Mouse (Mus musculus): ENCODE measurements at regions not wholly inside any gene's neighbourhood (a gene's known extent, or its start where the extent isn't known, plus 50 kb on each side); places are given as distances from the start of the nearest gene placed in this dataset.
A peak's percentile ranks its signal among the peaks of the same experiment; 100 is the strongest.

DNA sequence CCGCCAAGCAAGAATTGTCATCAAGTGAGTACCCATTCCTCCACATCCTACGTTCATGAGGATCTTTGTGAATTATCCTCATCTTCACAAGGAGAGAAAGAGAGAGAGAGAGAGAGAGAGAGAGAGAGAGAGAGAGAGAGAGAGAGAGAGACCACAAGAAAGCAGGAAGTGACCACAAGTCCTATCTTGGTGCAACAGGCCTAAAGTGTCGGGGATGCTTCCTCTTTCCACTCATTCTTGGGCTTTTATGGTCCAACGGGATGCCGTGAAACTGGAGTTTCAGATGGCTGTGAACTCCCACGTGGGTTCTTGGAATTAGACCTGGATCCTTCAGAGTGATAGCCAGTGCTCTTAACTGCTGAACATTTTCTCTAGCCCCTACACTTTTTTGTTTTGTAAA lies 53.1 kb upstream of the Rai14 start:
- DNase-seq (ENCODE audit: low spot score), result no peak

DNA sequence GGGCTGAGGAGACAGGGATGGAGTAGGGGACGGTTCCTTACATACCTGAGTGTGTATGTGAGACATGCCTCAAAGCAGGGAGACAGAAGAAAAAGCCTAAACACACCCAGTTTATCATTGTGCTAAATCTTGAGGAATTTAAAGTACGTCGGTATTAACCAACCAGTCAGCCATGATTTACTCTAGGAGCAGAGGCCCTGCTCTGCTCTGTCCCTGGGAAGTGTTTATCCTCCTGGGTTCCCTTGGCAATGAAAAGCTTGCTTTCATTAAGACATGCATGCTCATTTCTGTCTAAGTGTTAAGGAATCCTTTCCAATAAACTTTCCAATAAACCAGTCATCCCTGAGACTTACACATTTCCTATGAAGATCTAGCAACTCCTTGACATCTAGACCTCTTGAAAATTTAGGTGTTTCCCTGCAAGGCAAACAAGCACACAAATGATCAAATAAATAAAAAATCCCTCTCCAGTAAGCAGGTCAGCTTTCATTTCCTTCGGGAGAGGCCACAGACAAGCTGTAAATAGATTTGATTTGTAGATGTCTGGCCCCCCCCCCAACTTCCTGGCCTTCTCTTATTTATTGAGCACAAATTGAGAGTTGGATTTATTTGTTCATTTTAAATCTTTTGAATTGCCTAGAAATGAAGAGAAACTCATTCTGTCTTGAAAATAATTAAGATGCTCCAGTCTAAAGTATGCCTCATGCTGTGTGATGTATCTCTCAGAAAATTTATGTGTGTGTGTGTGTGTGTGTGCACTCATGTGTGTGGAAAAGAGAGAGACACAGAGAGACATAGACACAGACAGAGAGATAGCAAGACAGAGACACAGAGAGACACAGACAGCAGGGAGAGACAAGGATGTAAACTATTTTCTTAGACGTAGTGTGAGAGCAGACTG lies 56.2 kb upstream of the Rai14 start:
- DNase-seq (ENCODE audit: low spot score), result no peak

DNA sequence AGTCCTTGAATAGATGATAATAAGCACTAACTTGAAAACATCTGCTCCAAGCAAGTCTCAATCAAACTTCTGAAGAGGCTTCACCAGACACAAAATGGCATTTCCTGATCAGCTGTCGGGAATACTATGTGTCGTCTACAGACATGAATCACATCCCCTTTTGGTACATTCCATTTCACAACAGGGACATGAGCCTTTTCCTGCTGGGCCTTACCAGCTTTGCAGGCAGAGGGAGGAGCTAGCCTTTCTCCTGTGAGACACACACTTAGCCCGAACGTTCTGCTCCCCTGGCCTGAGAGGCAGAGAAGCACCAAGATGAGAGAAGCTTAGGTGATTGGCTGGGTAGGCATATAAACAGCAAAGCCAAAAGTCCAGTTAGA lies 56.9 kb upstream of the Rai14 start:
- DNase-seq (ENCODE audit: low spot score), result no peak

DNA sequence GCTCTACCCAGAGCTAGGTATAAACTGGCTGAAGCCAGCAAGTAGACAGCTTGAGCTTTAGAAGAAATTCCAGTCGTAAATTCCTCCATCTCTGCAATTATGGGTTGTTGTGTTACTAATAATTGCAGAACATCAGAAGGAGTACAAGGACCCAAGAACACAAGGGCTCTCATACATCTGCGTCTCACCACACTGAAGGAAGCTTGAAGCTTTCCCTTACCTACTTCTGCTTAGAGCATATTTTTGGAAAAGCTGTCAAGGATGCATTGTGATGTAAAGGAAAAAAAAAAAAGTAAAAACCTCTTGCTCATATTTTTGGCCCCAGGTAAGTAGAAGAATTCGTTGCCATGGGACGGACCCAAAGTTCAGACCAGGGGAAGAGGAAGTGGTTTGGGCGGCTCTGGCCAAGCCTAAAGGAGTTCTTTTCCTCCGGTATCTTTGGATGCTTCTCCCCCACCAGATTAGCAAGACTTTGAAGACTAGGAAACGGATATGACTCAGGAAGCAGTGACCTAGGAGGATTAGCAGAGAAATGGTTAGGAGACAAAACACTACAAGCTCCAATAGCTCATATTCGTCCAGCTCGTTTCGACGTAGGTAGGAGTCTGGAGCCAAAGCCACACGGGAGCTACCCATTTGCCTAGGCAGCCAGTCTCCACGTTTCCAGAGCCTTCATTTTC lies 65.7 kb upstream of the Rai14 start:
- DNase-seq (ENCODE audit: low spot score), result no peak

DNA sequence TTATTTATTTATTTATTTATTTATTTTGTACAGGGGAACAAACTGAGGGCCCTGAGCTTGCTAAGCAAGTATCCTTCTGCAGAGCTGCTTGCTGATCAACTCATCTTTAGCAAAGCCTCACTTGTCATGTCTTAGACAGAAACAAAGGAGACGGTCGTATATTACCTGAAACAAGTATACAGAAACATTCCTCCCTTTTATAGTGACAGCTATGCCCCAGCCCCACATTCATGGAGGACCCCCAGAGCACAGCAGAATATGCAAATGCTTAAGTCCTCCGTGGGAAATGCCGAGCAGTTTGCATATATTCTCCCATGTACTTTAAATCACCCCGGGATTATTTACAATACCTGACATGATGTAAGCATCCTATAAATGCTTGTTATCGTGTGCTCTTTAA lies 74.9 kb upstream of the Rai14 start:
- DNase-seq (ENCODE audit: low spot score), result no peak

DNA sequence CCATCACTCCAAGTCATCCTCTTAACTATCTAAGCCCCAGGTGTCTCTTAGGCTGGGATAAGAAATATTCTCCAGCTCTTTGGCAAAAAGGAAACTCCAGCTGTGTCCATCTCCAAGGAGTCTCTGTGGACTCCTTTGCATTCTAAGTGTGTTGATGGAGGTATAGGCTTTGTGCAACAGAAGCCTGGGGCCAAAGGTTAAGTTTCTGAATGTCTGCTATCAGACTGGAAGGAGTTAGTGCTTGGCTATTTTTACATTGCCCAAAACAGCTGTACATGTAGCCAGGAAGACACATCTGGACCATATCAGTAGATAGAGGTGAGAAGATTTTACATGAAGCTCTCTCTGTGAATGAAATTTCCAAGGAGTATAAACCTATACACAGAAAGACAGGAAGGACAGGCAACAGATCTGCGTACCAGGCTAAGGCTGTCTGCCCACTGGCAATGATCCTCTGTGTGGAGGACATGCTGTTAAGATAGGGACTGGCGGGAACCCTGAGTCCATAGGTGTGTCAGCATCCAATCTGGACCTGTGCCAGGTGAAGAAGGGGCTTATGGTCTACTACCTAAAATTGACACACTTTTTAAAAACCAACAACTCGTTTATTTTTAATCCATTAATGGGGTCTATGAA lies 76.6 kb upstream of the Rai14 start:
- DNase-seq (ENCODE audit: low spot score), result no peak

DNA sequence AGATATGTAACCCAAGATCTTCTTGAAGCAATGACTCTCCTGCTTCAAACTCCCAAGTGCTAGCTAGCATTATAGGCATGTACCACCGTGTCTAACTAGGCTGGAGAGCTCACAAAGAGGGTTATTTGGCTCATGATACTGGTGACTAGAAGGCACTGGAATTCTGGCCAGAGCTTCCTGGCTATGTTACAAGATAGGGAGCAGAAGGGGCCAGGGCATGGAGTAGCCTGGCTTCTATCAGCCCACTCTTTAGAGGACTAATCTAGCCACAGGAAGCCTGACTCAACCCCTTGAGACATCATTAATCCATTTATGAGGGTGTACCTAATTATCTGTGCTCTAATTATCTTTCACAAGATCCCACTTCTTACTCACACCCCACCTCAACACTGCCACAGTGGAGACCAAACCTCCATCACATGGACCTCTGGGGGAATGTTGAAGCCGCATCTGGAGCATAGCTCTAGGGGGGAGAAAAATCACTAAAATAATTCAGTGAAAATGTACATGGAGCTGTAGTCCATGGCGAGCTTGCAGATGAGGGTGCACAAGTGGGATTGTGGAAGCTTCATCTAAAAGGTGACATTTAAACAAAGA lies 77.2 kb upstream of the Rai14 start:
- DNase-seq (ENCODE audit: low spot score), result no peak

DNA sequence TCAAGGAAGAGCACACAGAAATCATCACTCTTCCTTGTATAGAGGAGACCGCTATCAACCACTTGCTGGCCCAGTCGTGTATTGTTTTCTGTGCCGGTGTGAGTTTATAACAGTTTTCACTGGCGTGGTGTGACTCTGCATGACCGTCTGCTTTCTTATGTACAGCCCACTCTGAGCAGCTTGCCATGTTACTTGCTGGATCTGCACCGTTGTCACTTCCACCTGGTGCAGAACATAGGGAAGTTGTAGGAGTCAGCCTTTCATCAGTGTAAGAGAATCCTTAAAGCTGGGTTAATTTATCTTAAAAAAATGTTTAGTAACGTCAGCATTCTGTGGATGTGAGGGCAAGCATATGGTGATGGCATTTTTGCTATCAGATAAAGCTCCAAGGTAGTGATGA lies 77.7 kb upstream of the Rai14 start:
- no peak for DNase-seq (ENCODE audit: low spot score)

DNA sequence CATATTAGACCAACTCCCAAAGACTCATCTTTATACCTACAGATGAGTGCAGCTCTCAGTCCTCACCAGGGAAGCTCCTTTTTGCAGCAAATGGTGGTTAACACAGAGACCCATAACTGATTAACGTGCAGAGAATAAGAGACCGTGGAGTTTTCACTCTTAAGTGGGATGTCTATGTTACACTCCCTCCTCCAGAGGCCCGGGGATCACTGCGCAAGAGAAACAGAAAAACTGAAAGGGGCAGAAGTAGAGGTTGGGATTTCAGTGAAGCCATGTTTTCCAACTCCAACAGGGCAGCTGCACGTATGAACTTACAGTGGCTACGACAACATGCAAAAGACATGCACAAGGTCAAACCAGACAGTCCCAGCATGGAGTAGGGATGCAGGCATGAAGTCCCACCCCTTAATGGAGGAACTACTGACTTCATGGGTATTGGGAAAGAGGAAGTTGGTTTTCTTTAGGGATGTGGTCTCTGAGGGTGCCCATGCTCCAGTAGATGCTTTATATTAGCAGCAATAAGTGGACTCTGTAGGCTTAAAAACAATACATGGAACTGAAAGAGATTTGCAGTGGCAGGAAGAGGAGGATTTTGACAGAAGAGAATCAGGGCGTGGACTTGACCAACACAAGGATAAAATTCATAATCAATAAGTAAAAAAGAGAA lies 80.8 kb upstream of the Rai14 start:
- no peak for DNase-seq (ENCODE audit: low spot score)

DNA sequence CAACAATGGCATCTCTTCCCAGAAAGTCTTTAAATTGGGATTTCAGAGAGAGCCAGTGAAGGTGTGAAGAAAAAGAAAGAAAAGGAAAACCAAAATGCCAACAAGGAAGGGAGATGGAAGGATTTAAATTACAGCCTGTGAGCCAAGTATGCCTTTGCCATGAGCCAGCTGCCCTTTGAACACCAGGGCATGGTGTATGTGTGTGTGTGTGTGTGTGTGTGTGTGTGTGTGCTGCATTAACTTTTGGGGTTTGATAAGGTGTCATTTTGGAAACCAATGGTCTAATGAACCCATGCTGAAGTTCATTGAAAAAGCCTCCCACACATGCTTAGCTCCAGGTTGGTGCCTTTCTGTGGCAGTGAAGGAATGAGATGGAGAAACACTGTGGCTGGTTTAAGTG lies 85.2 kb upstream of the Rai14 start:
- no peak for DNase-seq (ENCODE audit: low spot score)

DNA sequence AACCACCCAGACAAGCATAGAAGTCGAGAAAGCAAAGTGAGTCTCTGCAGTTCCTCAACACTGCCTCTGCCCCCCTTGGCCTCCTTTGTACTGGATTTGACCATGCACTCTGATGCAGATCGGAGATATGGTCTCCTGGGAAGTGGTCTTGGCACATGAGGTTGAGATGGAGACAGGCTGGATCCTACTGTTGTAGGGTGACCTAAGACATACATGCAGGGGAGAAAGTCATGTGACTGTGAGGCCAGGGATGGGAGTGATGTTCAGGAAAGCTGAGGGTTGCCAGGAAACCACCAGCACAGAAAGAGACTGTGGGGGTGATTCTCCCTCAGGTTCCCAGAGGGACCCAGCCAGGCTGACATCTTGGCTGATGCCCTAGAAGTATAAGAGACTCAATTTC lies 99.8 kb upstream of the Rai14 start:
- DNase-seq (ENCODE audit: low spot score), result no peak

DNA sequence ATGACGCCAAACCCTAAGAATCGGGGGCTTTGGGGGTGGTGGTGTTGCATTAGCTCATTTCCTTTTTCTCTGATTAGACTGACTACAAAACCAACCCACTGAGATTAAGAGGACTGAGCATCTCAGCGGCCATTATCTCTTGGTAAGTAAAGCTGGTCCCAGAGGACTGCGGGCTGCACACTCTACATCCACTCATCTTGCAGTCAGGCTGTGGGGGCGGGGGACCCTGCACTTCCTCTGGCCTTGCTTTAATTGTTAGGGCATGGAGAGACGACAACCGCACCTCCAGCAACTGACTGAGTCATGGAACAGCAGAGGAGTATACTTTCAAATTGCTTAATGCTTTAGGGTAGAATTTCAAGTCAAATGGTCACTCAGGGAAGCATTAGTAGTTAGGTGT lies 100.3 kb upstream of the Rai14 start:
- no peak for DNase-seq (ENCODE audit: low spot score)

DNA sequence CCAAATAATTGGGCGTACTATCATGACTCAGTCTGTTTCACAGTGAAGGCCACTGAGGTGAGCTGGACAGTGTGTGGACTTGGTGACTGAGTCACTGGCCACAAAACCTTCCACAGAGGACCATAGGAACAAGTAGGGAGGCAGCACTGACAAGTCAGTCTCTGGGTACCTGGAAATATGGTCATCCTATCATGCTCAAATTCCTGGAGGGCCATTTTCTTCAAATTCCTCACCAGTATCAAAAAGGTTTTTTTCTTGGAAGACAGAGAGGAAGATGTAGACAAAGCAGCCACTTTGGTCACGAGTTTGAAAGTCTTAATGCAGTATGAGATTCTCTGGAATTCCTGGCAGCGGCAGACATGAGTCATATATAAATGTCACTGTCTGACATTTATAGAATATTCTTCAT lies 101.8 kb upstream of the Rai14 start:
- DNase-seq (ENCODE audit: low spot score), result peak; percentile 18

DNA sequence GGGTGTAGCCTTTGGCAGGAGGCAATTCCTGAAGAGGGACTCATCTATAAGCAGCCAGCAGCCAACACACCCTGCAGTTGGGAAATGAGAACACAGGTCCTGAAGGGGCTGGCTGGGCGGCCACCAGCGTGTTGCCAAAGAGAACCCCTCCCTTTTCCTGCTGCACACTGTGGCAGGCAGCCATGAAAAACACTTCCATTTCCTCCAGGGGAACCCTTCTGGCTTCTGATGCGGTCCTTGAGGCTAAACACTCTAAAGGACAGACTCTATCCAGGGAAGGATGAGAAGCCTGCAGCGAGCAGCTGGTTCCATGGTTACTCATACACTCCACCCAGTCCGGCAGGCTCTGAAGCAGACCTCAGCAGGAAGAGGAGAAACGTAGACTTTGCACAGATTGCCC lies 103.8 kb upstream of the Rai14 start:
- no peak for DNase-seq (ENCODE audit: low spot score)

DNA sequence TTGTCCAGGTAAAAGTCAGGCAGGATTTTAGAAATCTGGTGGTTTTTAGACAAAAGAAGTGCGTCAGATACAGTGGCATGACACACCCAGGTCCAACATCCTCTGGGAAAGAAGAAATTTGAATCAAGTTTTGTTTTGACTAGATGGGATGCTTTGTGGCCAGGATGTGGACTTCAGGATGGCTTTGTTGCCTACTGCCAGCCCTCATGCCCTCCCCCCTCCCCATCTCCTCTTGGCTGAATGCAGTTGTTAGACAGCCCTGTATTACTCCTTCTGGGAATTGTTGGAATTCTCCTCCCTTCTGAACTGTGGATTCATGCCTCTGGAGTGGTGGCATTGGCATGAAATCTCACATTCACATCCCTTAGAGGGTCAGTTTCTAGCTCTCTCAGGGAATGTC lies 104.3 kb upstream of the Rai14 start:
- no peak for DNase-seq (ENCODE audit: low spot score)

DNA sequence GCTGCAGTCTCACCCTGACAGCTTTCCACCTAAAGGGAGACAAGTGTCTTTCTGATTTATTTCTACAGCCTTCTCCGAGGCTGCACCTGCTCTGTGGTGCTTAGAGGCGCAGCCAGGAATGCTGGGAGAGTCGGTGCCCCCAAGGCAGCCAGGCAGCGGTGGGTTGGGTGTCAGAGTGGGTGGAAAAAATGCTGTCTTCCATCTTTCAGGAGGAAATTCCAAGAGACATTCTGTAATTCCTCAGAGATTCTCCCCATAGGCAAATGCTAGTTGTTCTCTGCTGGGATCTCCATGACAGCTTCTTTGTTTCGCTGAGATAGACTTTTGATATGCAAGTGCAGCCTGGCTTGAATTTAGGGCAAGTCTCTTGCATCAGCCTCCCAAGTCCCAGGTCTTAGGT lies 109.5 kb upstream of the Rai14 start:
- DNase-seq (ENCODE audit: low spot score), result no peak

DNA sequence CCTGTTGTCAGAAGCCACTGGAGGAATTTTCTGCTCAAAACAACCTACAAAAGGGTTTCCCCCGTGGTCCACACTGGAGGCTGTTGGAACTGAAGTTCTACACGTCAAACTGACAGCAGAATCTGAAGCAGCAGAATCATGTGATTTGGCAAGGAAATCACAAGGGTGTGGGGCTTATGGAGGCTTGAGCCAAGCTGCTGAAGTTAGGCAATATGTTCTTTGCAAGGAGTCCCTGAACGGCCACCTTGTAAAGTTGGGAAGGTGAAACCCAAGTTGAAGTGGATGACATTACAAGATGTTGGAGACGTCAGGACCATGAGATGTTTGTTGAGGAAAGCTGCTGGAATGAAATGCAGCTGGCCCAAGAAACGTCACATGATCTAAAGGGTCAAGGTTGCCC lies 115.2 kb upstream of the Rai14 start:
- no peak for DNase-seq (ENCODE audit: low spot score)

DNA sequence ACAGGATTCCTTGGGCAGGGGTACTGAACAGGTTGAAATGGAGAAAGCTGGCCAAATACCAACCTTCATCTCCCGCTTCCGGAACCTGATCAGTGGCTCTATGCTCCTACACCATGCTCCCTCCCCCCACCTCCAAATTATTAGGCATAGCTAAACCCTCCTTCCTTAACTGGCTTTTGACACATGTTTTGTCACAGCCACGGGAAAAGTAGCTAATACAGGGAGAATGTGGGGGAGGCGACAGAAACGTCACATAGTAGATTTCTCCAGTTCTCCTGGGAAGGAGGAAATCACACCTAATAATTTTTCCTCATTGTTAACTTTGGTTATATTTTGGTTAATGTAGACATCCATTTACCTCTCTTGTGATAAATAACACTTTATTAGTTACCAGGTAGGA lies 116.1 kb upstream of the Rai14 start:
- no peak for DNase-seq (ENCODE audit: low spot score)

DNA sequence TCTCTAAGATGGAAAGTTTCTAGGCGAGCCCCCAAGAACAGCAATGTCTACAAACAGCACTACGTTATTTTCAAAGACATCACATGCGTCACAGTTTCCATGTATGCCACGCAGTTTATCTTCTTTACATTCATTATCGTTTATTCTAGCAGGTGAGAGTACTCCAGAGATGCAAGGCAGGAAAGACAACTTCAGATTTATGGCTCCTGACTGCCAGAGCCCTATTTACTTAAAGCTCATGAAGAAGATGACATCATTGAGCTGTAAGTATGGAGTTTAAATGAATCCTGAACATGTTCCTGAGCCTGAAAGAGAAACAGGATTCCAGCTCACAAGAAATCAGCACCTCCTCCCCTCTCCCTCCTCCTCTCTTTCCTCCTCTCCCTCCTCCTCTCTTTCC lies 116.7 kb upstream of the Rai14 start:
- no peak for DNase-seq (ENCODE audit: low spot score)

DNA sequence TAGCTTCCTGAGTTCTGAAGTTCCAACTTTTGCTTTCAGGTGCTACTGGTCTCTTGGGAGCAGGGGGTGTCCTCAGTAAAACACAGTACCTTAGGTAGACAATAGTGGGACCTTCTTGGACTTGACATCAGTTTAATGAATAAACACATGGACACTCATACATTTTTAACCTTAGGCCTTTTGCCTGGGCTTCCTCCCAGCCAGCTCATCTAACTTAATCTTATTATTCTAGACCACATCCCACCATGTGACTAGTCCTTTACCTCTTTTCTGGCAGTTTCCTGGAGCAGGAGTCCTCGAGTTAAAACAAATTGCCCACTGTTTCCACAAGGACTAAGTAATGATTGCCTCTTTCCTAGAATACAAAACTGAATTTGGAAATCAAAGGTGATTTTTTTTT lies 117.9 kb upstream of the Rai14 start:
- DNase-seq (ENCODE audit: low spot score), result no peak

DNA sequence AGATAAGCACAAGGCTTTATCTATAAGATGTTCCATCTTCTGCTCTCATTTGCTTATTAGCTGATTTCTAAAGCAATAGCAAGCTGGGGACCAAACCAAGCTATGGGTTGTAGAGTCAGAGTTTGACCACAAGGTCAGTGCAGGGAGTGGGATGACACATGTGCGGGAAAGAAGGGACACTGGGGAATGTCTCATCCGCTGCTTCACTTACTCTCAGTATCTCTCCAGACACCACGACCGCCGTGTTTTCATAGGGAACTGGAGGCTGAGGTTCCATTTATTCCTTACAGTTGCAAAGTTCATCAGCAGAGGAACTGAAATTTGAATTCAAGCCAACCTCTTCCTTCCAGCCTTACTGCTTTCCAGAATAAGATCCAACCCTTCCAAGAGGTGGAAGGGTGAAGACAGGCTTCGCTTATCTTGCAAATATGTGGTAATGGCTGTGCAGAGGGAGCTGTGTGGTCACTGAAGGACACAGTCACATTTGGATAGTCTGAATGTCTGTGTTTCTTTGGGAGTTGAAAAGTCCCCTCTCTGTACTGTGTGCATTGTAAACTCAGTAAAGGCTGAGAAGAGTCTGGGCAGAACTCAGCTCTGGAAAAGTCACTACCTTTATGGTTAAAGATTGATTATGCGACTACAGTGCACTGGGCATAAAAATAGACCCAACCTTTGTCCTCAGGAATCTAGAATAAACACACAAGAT lies 118.1 kb upstream of the C1qtnf3 start:
- no peak for DNase-seq (ENCODE audit: low spot score)

All from left cerebral cortex, adult 11 months (tissue).